Mouse (Mus musculus): Measurements from ENCODE around the gene Dpyd.

Gene Dpyd

DNA sequence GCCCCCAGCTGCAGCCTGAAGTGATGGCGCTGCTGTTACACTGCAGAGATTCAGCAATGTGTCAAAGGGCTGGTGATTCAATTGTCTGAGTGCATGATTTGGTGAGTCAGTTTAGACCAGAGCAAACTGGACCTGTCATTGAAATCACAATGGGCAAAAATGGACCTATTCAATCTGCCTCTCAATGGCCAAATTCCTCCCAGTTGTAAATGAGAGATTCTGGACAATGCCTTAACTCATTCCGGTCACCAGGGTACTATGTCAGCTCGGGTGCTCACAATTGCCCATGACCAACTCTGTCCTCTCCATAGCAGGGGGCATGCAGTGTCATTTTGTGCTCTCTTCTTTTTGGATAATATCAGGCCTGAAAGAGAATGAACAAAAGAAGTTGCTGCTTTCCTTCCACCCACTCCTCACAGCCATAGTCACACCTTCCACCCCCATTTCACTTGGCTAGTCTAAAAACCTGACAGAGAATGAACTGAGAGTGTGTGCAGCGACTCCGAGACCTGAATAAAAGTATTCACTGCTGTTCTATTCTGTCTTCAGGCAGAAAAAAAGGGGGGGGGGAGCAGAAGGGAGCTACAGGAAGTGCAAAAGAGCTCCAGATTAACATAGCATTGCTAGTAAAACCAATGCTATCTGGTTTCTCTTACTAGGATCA is 533.4 kb downstream of the Dpyd start:
- ATAC-seq (ENCODE audit: low TSS enrichment), result peak; percentile 98

DNA sequence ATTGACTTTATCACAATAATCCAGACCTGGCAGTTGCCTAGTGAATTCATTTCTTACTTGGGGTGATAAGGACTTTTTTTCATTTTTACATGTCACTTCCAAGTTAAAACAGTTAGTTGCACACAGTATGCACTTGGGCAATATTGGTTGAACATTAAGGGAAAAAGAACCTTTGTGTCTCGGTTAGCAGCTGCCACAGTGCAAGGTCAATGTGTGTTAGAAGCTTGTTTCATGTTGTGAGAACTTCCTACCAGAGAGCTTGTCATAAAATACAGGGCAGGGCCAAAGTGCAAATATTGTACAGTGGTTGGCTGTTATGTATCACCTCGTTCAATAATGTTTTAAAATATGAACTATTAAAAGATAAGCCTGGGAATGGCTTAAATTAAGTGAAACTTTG is 564.1 kb downstream of the Dpyd start:
- ATAC-seq (ENCODE audit: low TSS enrichment), result no peak

DNA sequence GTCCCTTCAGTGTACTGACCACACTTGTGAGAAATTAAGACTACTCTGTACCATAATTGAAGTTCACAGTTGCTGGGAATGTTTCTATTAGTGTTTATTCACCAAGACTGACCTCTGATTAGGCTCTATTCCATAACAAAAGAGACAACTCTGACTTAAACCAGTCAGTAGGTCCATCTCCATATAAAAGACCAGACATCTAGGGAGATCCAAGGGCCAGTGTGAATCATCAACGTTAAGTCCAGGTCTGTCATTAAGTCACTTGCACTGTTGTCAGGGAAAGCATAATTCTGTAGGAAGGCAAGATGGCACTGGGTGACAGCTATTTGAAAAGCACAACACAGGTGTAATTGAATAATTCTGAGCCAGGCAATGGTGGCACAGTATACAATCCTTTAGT is 566.1 kb downstream of the Dpyd start:
- no peak for ATAC-seq (ENCODE audit: low TSS enrichment)

DNA sequence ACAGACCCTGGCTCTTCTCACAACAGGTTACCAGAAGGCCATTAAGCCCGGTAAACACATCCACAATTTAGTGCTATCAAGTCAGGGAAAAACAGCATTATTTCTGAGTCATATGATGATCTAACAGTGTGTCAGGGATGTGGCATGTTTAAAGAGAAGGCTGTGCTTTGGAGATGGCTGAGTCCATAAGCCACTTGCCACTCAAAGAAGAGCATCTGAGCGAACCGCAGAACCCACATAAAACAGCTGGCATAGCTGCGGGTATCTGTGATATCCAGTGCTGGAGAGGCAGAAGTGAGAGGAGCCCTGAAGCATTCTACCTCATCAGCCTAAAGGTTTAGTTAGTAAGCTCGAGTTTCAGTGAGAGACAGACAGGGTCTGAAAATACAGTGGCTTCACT is 581.1 kb downstream of the Dpyd start:
- ATAC-seq (ENCODE audit: low TSS enrichment), result no peak

DNA sequence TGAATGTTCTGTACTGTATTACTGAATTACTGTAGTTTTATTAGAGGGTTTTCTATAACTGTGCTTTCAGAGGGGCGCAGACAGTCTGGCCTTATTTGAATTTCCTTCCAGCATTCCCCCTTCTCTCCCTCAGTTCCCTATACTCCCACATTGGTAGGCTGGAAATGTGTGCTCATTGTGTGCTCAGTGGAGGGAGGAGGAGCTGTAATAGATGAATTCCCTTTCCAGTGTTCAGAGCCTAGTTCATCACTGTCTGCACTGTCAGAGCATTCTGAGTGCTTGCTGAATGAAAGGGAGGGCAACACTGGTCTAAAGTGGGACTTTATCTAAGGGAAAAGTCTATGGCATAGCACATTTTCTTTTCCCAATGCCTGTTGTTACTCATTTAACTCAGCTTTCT is 582.9 kb downstream of the Dpyd start:
- no peak for ATAC-seq (ENCODE audit: low TSS enrichment)

DNA sequence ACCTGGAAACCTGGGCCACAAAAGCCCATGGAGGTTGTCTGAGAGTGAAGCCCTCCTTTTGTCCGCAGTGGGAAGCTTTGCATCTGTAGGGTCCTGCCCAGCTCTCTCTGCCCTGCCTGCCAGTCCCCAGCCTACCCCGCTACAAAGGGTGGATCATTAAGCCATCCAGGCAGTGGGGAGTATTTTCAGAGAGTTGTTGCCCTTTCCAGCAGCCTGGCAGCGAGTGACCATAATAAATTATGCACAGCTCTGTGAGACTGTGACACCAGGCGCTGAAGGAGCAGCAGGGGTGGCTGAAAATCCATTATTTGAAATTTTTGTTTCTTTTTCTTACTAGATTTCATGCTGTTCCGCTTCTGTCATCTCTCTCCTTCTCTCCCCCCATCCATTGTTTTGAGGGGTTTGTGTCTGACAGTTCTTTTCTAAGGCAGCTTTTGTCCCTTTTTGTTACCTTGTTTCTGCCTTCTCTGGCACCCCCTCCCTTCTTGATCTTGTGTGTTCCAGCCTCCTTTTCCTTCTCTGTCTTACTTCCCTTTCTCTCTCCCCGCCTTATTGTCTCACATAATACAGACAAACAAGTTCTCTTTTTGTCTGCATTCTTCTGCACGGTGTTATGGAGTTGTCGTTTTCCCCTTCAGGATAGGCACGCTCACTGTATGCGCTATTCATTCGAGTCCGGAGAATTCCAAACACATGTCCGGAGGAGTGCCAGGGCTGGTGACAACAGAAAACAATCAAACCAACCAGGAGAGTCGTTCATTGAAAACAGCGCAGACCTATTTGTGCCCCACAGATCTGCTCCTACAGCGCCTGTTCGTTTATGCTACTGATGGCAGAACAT is 592.9 kb downstream of the Dpyd start:
- ATAC-seq (ENCODE audit: low TSS enrichment), result peak; percentile 65

DNA sequence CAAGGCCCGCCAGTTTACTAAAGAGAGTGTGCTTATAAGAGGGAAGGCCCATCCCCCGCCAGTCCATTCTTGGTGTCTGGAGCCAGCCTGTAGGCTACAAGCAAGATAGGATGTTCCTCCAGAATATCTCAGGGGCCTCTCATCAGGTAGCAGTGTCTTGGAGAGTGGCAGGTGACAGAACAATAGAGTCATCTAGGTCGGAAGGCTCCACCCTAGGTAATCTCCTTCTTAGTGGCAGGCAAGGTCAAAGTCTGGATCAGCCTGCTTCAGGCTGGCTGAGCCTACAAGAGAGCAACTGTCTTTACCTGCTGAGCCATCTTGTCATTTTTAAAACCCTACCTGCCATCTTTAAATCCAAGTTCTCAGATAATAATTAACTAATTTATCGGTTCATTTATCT is 596.7 kb downstream of the Dpyd start:
- no peak for ATAC-seq (ENCODE audit: low TSS enrichment)

DNA sequence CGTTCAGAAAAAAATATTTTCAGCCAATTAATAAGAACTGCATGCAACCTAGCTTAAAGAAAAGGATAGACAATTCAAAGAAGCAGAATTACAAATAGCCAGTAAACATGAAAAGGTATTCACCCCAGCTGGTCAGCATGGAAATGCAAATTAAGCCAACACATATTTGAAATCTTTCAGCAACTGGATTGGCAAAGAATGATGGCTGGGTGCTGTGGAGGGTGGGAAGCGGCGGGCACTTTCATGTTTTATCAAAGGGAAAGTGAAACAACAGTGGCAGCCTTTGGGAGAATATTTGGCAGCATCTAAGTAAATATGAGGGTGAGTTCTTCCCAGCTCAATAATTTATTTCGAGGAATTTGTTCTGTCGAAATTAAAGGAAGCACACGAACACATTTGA is 603.8 kb downstream of the Dpyd start:
- ATAC-seq (ENCODE audit: low TSS enrichment), result no peak

DNA sequence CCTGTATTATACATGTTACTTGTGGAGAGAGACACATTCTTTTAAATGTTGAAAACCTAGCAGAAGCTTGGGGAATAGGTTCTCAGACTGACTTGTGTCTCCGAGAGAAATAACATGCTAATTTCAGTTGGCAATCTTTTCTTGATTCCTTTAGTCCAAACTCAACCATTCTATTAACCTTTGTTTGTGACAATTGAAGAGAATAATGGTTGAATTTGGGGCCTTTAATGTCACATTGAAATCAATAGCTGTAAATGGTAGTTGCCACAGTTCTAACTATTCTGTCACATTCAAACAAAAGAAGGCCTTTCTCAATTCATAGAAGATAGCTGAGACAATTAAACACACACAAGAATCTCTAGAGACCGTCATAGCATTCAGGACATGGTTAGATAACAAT is 606.2 kb downstream of the Dpyd start:
- ATAC-seq (ENCODE audit: low TSS enrichment), result no peak

DNA sequence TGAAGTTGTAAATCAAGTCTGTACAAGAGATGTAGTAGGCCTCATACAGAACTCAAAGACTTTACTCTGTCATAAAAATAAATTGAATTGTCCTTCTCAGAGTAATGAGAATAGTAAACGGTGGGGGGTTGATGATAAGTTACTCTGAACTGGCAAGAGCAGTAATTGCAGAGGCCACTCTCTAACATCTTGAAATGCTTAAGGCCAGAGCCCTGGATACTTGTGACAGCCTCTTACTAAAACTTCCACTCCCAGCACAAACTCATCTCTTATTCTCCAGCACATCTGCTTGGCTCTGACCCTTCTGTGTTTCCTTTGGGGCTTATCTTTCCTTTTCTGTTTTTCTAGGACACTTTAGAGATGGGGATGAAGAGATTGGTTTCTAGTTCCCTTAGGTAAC is 606.7 kb downstream of the Dpyd start:
- no peak for ATAC-seq (ENCODE audit: low TSS enrichment)

DNA sequence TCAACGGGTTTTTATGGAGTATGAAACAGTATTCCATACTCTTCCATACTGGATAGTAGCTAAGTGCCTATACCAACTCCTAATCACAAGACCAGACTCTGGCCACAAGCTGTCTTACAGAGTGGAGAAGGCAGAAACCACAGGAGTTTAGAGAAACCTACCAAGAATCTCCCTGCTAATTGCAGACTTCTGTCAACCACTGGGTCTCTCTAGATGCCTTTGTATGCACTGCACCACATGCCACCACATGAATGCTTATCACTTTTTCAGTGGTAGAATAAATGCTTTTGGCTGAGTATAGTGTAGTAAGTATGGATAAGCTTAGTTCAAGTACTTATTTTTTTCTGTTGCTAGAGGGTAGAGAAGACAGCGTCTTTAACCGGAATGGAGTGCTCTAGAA is 621.3 kb downstream of the Dpyd start:
- no peak for ATAC-seq (ENCODE audit: low TSS enrichment)

DNA sequence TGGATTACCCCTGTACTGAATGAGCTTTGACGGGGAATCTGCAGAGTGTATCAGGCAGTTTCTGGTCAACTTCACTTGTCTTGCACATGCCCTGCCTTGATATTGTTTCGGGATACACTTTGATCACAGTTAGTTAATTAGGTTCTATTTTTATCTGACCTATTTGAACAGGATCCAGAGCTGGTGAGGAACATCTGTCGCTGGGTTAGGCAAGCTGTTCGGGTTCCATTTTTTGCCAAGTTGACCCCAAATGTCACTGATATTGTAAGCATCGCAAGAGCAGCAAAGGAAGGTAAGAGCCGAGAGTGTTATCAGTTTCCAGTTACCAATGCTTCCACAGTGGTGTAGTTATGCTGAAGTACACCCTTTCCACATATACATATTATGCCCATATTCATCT is 632.1 kb downstream of the Dpyd start:
- ATAC-seq (ENCODE audit: low TSS enrichment), result no peak

DNA sequence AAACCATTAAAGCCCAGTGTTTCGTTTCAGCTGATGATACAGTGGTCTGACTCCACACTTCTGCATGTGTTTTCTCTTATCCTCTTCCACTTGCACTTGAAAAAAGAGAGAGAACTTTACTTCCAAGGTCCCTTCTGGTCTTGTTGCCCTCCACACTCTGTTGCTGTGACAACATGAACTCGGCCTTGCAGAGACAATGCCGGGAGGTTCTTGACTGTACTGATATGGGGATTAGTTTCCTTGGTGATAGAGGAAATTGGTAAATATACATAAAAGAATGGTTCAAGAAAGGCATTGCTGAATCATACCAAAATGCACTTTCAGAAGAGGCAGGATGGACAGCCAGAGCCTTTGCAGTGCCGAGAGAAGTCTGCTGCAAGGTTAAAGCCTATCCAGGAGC is 633.7 kb downstream of the Dpyd start:
- no peak for ATAC-seq (ENCODE audit: low TSS enrichment)

DNA sequence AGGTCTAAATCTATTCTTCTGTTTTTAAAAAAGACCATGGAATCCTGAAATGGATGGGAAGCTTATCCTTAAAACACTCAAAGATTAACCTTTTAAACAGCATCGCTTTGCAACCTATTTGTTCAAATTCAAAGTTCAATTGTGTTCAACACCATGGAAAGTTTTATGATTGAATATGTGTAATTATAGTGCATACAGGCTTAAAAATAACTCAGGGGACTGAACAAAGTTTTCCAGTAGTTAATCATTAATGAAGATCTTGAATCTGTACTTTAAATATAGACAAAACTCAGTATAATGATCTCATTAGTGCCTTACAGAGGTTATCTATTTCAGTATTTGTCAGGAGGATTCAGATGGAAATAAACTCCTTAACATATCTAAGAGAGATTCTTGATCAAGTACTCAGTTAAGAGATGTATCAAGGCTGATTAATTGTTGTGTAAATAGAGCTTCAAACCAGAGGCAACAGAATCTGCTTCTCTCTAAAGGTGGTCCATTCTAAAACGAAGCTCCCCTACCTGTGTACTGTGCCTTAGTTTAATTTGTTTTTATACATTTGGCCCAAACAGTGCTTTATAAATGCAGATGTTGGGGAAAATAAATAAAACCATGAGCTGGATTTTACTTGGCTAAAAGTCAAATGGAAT is 659.0 kb downstream of the Dpyd start:
- ATAC-seq (ENCODE audit: low TSS enrichment), result no peak

DNA sequence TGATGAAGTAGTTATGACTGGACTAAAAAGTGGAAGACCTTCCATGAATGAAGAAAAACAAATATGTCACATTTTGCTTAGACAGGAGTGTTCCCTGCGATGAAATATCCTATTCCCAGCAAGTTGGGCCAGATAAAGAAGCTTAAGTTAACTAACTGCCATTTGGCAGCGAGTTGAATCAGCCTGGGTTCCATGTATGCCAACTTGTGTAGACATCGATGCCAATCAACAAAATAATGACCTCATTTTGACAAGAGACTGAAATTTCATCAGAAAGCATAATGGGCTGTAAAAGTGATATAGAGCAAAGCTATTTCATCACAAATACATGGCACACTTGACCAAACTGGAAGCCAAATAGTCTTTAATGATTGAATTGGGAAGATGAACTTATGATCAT is 681.3 kb downstream of the Dpyd start:
- no peak for ATAC-seq (ENCODE audit: low TSS enrichment)

DNA sequence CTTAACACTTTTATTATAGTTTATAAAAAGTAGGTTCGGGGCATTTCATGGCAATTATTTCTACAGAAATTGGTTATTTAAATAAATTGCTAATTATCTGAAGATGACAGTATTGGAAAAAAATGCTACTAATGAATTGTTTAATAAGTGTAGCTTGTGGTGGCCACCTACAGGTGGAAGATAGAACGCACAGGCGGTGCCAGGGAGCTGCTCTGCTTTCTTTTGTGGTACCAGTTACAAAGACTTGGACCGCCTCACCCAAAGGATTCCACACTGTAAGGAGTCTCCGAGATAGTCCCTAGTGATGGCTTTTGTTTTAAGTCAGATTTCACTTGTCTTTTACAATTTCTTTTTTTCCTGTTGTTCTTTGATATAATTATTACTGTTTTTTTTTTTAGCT is 694.6 kb downstream of the Dpyd start:
- ATAC-seq (ENCODE audit: low TSS enrichment), result no peak

DNA sequence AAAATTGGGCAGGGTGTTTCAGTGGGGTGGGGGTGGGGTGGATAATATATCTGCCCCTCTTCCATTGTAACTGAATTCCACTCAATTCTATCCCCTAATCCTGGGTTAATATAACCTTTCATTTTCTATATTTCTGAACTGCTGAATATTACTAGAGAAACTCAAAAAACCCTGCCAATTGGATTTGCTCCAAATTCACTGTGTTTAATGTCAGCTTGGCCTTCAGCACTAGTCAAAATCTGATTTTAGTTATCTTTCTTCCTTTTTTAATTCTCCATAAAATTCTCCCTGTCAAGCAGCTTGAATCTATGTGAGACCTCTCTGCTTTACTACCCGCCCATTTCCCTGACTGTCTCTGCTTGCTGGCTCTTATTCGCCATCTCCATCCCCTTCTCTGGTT is 713.3 kb downstream of the Dpyd start:
- ATAC-seq (ENCODE audit: low TSS enrichment), result no peak

DNA sequence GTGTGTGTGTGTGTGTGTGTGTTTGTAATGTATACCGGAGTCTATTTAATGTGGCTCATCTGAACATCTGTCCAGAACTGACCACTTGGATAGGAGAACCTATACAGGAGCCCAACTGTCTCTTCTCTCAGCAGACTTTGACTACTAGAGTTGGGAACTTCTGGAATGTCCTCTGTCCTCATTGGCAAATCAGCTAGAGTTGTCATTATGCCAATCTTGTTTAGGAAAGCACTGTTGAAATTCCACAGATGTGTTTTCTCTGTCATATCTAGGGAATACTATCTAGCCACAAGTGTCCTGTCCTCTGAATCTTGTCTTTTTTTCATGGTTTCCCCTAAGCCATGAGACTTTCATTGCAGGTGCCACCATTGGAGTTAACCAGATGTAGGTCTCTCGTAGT is 718.7 kb downstream of the Dpyd start:
- no peak for ATAC-seq (ENCODE audit: low TSS enrichment)

DNA sequence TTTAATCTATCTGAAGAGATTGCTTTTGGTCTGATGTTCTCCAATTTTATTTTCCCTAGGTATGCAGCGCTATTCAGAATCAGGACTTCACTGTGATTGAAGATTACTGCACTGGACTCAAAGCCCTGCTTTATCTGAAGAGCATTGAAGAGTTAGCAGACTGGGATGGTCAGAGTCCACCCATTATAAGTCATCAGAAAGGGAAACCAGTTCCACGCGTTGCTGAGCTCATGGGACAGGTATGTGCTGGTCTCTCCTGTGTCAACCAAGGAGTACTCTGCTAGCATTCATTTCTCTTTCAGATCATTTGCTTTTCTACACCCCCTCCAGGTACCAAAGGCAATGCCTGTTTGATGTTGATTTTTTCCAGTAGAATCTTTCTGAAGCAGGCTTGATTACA is 752.8 kb downstream of the Dpyd start:
- ATAC-seq (ENCODE audit: low TSS enrichment), result no peak

DNA sequence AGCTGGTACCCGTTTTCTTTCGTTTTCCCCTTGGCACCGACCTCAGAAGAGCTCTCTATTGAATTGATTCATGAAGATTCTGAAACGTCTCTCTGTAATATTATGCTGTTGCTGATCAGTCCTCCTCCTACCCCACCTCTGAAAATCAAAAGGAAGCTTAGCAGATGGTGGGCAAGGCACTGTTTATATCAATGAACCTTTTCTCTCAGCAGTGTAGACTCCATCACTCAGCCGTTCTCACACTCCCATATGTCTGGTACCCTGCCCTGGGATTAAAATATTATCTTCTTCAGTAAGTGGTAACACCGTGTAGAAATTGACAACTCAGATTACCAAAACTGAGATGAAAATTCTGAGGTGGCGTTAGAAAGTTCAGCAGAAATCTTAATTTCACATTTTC is 767.1 kb downstream of the Dpyd start:
- ATAC-seq (ENCODE audit: low TSS enrichment), result no peak; the same call in 1 of the 2 replicates

DNA sequence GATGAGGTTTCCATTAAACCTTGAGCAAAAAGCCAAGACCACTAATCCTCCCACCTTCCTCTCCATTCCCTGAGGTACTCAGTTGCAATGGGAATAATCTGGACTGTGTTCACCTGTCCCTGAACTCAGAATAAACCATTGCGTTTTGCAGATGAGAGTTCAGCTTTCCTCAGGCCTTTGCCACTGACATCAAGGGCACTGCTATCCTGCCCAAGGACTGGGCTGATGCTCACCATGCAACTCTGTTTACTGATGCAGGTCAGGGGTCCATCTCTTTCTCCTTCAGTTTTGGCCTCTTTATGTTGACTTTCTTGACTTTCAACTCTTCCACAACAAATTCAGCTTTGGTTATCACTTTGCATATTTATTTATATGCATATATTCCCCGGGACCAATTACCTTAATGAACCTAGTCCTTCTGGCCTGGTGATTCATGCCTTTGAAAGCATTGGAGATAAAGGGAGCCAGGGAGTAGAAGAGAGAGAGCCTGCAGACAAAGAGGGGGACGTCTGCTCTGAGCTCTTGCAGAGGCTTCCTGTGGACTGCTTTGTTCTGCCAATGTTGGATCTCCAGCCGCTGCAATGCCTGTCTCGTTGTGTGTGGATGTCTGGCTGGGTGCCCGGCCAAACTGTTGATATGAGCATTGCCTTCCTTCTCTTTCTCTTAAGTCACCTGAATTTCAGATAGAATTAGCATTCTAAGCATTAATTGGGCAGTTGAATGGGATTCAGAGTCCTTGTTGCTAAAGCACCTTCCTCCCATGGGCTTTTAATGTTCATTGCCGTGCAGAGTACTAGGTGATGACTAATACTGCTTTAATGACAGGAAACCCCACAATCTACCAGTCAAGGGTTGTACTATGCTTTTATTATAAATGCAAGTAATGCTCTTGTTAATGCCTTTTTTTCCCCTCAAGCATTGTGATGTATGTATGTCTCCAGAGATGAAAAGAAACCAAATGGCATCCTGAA is 771.7 kb downstream of the Dpyd start:
- ATAC-seq (ENCODE audit: low TSS enrichment), result no peak
